Mouse (Mus musculus) midbrain, postnatal 0 days (tissue): Measurements from ENCODE around the gene Fbxw18. TPM values are rescaled to one million over a fixed set of nuclear protein-coding genes. Genes with fewer than 3 reads are reported as not detected.
"Not testable (repeated sequence)": the region's sequence is repeated elsewhere in the genome, so short reads cannot be mapped to it uniquely, and the experiment has no call there.

Experiments used
- ATAC-seq: fragments of 200-750 bp; cut with Nextera tagmentation; 2 replicates; pipeline ENCODE4 v1.8.0; 2017; ENCODE audit warnings: moderate number of reproducible peaks, mild to moderate bottlenecking, moderate TSS enrichment, moderate library complexity; ENCODE audit not compliant: low FRiP score
- DNase-seq: peaks from one replicate; pipeline ENCODE4 v3.0.0-alpha.2; 2015; ENCODE audit warnings: low spot score
- H3K27ac ChIP-seq: fragments of 300-500 bp; sonication (generic); 2 replicates; pipeline ENCODE4 v1.5.1; 2014; ENCODE audit warnings: low read depth, mild to moderate bottlenecking, low read length, mixed read lengths
- H3K27me3 ChIP-seq: fragments of 300-500 bp; sonication (generic); 2 replicates; pipeline ENCODE4 v1.6.1; 2014; ENCODE audit warnings: low read length, control low read depth, mixed read lengths; ENCODE audit not compliant: insufficient read depth
- H3K36me3 ChIP-seq: fragments of 300-500 bp; sonication (generic); 2 replicates; pipeline ENCODE4 v1.6.1; 2014; ENCODE audit warnings: low read length, control low read depth, mixed read lengths; ENCODE audit not compliant: insufficient read depth
- H3K4me1 ChIP-seq: fragments of 300-500 bp; sonication (generic); 2 replicates; pipeline ENCODE4 v1.6.1; 2014; ENCODE audit warnings: mild to moderate bottlenecking, control low read depth, antibody characterized with exemption, low read length, mixed read lengths; ENCODE audit not compliant: insufficient read depth
- H3K4me2 ChIP-seq: fragments of 300-500 bp; sonication (generic); 2 replicates; pipeline ENCODE4 v1.6.1; 2014; ENCODE audit warnings: low read depth, mild to moderate bottlenecking, low read length, mixed read lengths; ENCODE audit not compliant: poor library complexity, severe bottlenecking
- H3K4me3 ChIP-seq: fragments of 300-500 bp; sonication (generic); 2 replicates; pipeline ENCODE4 v1.5.1; 2014; ENCODE audit warnings: low read depth, mild to moderate bottlenecking, low read length, moderate library complexity
- H3K9ac ChIP-seq: fragments of 300-500 bp; sonication (generic); replicated peaks from 2 replicates; pipeline ENCODE4 v1.6.1; 2014; ENCODE audit warnings: mild to moderate bottlenecking, low read length, moderate library complexity, mixed read lengths; ENCODE audit not compliant: poor library complexity, severe bottlenecking
- H3K9me3 ChIP-seq: fragments of 300-500 bp; sonication (generic); 2 replicates; pipeline ENCODE4 v1.6.1; 2016; ENCODE audit warnings: low read length, control low read depth
- CTCF ChIP-seq: IDR thresholded peaks from 2 replicates; pipeline ENCODE4 v1.5.1; 2016; ENCODE audit warnings: antibody characterized with exemption, mild to moderate bottlenecking
- WGBS: fragments of 180-500 bp; shearing (Covaris S2); extraction: QIAGEN DNeasy Blood & Tissue Kit; methylation state at CpG from one replicate; pipeline ENCODE4 v1.1.7; 2014; 5-methylcytosine and 5-hydroxymethylcytosine counted together
- polyA plus RNA-seq: library from polyadenylated mRNA; unstranded; fragments of >200 nt; fragmentation: Nextera tagmentation; extraction: Ambion mirVana; gene quantifications from 2 replicates; pipeline ENCODE4 v1.2.1, GENCODE M21; 2015
- total RNA-seq: library from RNA; depleted of rRNA; stranded (reverse); fragments of >200 nt; gene quantifications from 2 replicates; pipeline ENCODE4 v1.2.3, GENCODE M21; 2014; rRNA removed

Fbxw18 gene
- total RNA-seq (0.19 and 0.38 TPM in 2 replicates), polyA plus RNA-seq (0.11 TPM in 1 of 2 replicates, not detected in the other)

- not testable (repeated sequence) for H3K9ac ChIP-seq, H3K9me3 ChIP-seq, H3K4me2 ChIP-seq, H3K4me1 ChIP-seq, H3K27ac ChIP-seq, H3K36me3 ChIP-seq, ATAC-seq, DNase-seq, H3K4me3 ChIP-seq, H3K27me3 ChIP-seq
- WGBS = 80% methylated on average over 4 of the region's 4 CpGs
These were observed at the start of gene Fbxw18 for GRCm38 (mm10) chr9:109702600-109702999. Gene Fbxw18 (minus strand): TSS chr9:109702700.

- not testable (repeated sequence) for ATAC-seq, H3K9ac ChIP-seq
These were observed 43.5 kb upstream of the Fbxw18 start, which contains the start of gene Fbxw26 for GRCm38 (mm10) chr9:109745989-109746388. Gene Fbxw26 (minus strand): TSS chr9:109746089.

GRCm38 (mm10) chr9:109685299-109685698 is 17.2 kb downstream of the Fbxw18 start:
- H3K27ac ChIP-seq = no peak overlapping the region
- 14% methylated on average over 1 of the region's 1 CpGs for WGBS
- no peaks in the 10 kb centered on the region for H3K4me1 ChIP-seq
- H3K36me3 ChIP-seq = no peaks in the 10 kb centered on the region
- H3K9me3 ChIP-seq = no peaks in the 10 kb centered on the region
- no peaks in the 10 kb centered on the region for H3K27me3 ChIP-seq
- H3K4me2 ChIP-seq = no peak overlapping the region
- no peak for DNase-seq
- TF ChIP-seq CTCF = peak; percentile 54
- H3K4me3 ChIP-seq = no peak overlapping the region
- H3K9ac ChIP-seq = no peak overlapping the region
- ATAC-seq = no peak

More at GRCm38 (mm10) chr9:109745989-109746388, 43.5 kb upstream of the Fbxw18 start, which contains the start of gene Fbxw26:
- not testable (repeated sequence) for H3K4me3 ChIP-seq, H3K27me3 ChIP-seq, H3K4me1 ChIP-seq, H3K36me3 ChIP-seq, H3K4me2 ChIP-seq, H3K9me3 ChIP-seq, DNase-seq, H3K27ac ChIP-seq
- WGBS = 76% methylated on average over 3 of the region's 3 CpGs

GRCm38 (mm10) chr9:109664552-109664951 is 37.9 kb downstream of the Fbxw18 start, which contains the start of gene Fbxw25:
Gene Fbxw25 (minus strand): TSS chr9:109664652.
- H3K27ac ChIP-seq, ATAC-seq: not testable (repeated sequence)

More at GRCm38 (mm10) chr9:109664552-109664951, 37.9 kb downstream of the Fbxw18 start, which contains the start of gene Fbxw25:
- not testable (repeated sequence) for DNase-seq, H3K9me3 ChIP-seq, H3K27me3 ChIP-seq, H3K4me1 ChIP-seq, H3K4me2 ChIP-seq, H3K36me3 ChIP-seq, H3K4me3 ChIP-seq, H3K9ac ChIP-seq
- 76% methylated on average over 2 of the region's 2 CpGs for WGBS

Other genes starting within 250 kb of the Fbxw18 start
- not detected in 2 replicates for gene Fbxw19, start 206.8 kb downstream of the Fbxw18 start, total RNA-seq
- gene Fbxw19, start 206.8 kb downstream of the Fbxw18 start, polyA plus RNA-seq = not detected in 2 replicates
- 0.38 TPM in 1 of 2 replicates, not detected in the other for gene Fbxw15, start 134.4 kb downstream of the Fbxw18 start, total RNA-seq
- not detected in 2 replicates for gene Fbxw15, start 134.4 kb downstream of the Fbxw18 start, polyA plus RNA-seq
- gene Fbxw24, start 76.6 kb downstream of the Fbxw18 start, total RNA-seq = 0.19 TPM in 1 of 2 replicates, not detected in the other
- 0.17 TPM in 1 of 2 replicates, not detected in the other for gene Fbxw24, start 76.6 kb downstream of the Fbxw18 start, polyA plus RNA-seq
- gene Fbxw25, start 38.0 kb downstream of the Fbxw18 start, total RNA-seq = 0.28 TPM in 1 of 2 replicates, not detected in the other
- gene Fbxw25, start 38.0 kb downstream of the Fbxw18 start, polyA plus RNA-seq = not detected in 2 replicates
- not detected in 2 replicates for gene Fbxw26, start 43.4 kb upstream of the Fbxw18 start, total RNA-seq
- not detected in 2 replicates for gene Fbxw26, start 43.4 kb upstream of the Fbxw18 start, polyA plus RNA-seq
- gene Fbxw27, start 88.0 kb upstream of the Fbxw18 start, total RNA-seq = 0.38 TPM in 1 of 2 replicates, not detected in the other
- gene Fbxw27, start 88.0 kb upstream of the Fbxw18 start, polyA plus RNA-seq = 0.26 TPM in 1 of 2 replicates, not detected in the other
- 0.38 TPM in 1 of 2 replicates, not detected in the other for gene Spink8, start 109.6 kb upstream of the Fbxw18 start, total RNA-seq
- gene Spink8, start 109.6 kb upstream of the Fbxw18 start, polyA plus RNA-seq = not detected in 2 replicates
- gene Nme6, start 130.0 kb upstream of the Fbxw18 start, total RNA-seq = 40.2 and 47.6 TPM in 2 replicates
- 50.6 and 53.7 TPM in 2 replicates for gene Nme6, start 130.0 kb upstream of the Fbxw18 start, polyA plus RNA-seq
- not detected in 2 replicates for gene Camp, start 146.9 kb upstream of the Fbxw18 start, total RNA-seq
- 0.21 and 0.31 TPM in 2 replicates for gene Camp, start 146.9 kb upstream of the Fbxw18 start, polyA plus RNA-seq
- 7.5 and 11.8 TPM in 2 replicates for gene Cdc25a, start 172.9 kb upstream of the Fbxw18 start, total RNA-seq
- gene Cdc25a, start 172.9 kb upstream of the Fbxw18 start, polyA plus RNA-seq = 6.7 and 6.8 TPM in 2 replicates
- 290 and 293 TPM in 2 replicates for gene Map4, start 228.8 kb upstream of the Fbxw18 start, total RNA-seq
- gene Map4, start 228.8 kb upstream of the Fbxw18 start, polyA plus RNA-seq = 221 and 225 TPM in 2 replicates